Mouse (Mus musculus): ENCODE data around the gene Epha6.

Epha6 gene

GRCm38 (mm10) chr16:60605061-60605831, at the start of gene Epha6:
Gene Epha6 (minus strand): TSS chr16:60605531.
- no peak for DNase-seq

- DNase-seq = no peak
Measured at GRCm38 (mm10) chr16:60651716-60652115, 46.4 kb upstream of the Epha6 start.

- no peak for DNase-seq
Measured at GRCm38 (mm10) chr16:60628091-60628490, 22.8 kb upstream of the Epha6 start.

- no peak for DNase-seq
Measured at GRCm38 (mm10) chr16:60605832-60606583, 677 bp upstream of the Epha6 start.

- no peak for DNase-seq
Measured at GRCm38 (mm10) chr16:60604613-60605012, 718 bp downstream of the Epha6 start.

- DNase-seq = no peak
Measured at GRCm38 (mm10) chr16:60585322-60585721, 20.0 kb downstream of the Epha6 start.

GRCm38 (mm10) chr16:60584695-60585094, 20.6 kb downstream of the Epha6 start:
- no peak for DNase-seq

- DNase-seq = no peak
Measured at GRCm38 (mm10) chr16:60570546-60570945, 34.8 kb downstream of the Epha6 start.

- DNase-seq = no peak
Measured at GRCm38 (mm10) chr16:60544385-60544784, 60.9 kb downstream of the Epha6 start.

- no peak for DNase-seq
Measured at GRCm38 (mm10) chr16:60538233-60538632, 67.1 kb downstream of the Epha6 start.

- DNase-seq = no peak
Measured at GRCm38 (mm10) chr16:60509707-60510106, 95.6 kb downstream of the Epha6 start.

- no peak for DNase-seq
Measured at GRCm38 (mm10) chr16:60499567-60499966, 105.8 kb downstream of the Epha6 start.

GRCm38 (mm10) chr16:60475776-60476175, 129.6 kb downstream of the Epha6 start:
- DNase-seq = no peak

GRCm38 (mm10) chr16:60468200-60468785, 137.0 kb downstream of the Epha6 start:
- DNase-seq = no peak

GRCm38 (mm10) chr16:60435283-60435682, 170.0 kb downstream of the Epha6 start:
- no peak for DNase-seq

GRCm38 (mm10) chr16:60434241-60434640, 171.1 kb downstream of the Epha6 start:
- DNase-seq = no peak

GRCm38 (mm10) chr16:60395306-60395705, 210.0 kb downstream of the Epha6 start:
- no peak for DNase-seq

GRCm38 (mm10) chr16:60392961-60393360, 212.4 kb downstream of the Epha6 start:
- no peak for DNase-seq

- DNase-seq = no peak
Measured at GRCm38 (mm10) chr16:60375147-60375546, 230.2 kb downstream of the Epha6 start.

- DNase-seq = no peak
Measured at GRCm38 (mm10) chr16:60283963-60284362, 321.4 kb downstream of the Epha6 start.

GRCm38 (mm10) chr16:60274109-60274508, 331.2 kb downstream of the Epha6 start:
- DNase-seq = no peak

- no peak for DNase-seq
Measured at GRCm38 (mm10) chr16:60266367-60267351, 338.7 kb downstream of the Epha6 start.

Data from thymus, adult 18-20 months (tissue).